Mouse (Mus musculus) megakaryocyte, adult 5-6 weeks (primary cell): ENCODE results near the gene Pbx2. TPM values are rescaled to one million over a fixed set of nuclear protein-coding genes. Genes with fewer than 3 reads are reported as not detected.

Experiments used
- ATAC-seq: 2 replicates; pipeline ENCODE4 v1.8.0; 2016; ENCODE audit warnings: mild to moderate bottlenecking, inconsistent platforms; ENCODE audit not compliant: poor library complexity, severe bottlenecking
- total RNA-seq, 2 experiments: library from RNA; stranded (forward) in 1 of 2; stranded (reverse) in 1 of 2; fragments of 153-499, 151-499 nt in 1 of 2; fragments of 221-1000, 200-1000 nt in 1 of 2; gene quantifications; 2 replicates each; pipeline versions ENCODE4 v1.2.3 to v1.2.4; 2015 to 2017

The Pbx2 gene
- total RNA-seq, 2 experiments from 2014 or later = 18.3 to 29.3 TPM

DNA sequence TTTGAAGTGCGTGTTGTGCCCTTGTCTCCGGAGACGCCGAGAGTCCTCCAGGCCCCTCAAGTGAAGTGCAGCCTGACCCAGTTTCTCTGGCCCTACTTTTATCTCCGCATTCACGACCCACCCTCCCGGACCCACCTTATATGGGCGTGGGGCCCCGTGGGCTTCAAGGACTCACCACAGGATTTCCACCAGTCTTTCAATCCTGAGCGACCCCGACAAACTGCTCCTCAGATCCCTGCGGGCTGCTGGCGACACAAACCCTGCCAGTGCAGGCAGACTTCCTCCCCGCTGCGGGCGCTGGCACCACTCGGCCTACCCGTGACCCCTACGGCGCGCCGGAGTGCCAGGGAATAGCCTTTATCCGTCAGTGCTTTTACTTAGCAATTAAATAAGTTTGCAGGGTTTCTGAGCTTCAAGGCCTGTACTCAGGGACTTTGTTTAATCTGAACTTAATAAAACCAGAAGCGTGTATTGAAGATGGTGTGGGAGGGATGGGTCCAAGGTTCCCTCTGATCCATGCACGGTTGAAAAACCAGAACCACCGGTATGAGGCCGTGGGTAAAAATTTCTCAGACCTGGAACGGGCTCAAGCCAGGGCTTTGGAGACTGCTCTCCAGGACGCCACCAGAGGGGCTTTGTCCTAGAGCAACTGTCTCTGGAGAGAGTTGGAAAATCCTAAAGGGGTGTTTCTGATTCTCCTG is 37.0 kb downstream of the Pbx2 start, which contains the start of gene Ppt2:
Gene Ppt2 (minus strand): TSS at position 568 of the 701 bp plus-strand sequence.
- ATAC-seq = peak; percentile 25; the same call in 1 of the 2 replicates

DNA sequence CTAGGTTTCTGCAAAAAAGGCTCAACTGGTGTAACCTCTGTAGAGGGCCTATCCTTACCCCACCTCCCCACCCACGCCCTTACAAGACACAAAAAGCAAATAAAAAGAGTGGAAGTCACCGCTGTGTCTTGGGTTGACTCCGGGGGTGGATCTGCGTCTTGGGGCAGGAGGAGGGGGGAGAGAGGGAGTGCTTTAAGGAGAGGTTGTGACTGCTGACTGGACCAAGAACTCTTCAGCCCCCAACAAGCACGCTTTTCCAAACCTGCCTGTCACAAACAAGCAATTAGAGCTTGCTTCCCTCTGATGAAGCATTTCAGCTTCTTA is 37.5 kb downstream of the Pbx2 start:
- ATAC-seq = no peak

DNA sequence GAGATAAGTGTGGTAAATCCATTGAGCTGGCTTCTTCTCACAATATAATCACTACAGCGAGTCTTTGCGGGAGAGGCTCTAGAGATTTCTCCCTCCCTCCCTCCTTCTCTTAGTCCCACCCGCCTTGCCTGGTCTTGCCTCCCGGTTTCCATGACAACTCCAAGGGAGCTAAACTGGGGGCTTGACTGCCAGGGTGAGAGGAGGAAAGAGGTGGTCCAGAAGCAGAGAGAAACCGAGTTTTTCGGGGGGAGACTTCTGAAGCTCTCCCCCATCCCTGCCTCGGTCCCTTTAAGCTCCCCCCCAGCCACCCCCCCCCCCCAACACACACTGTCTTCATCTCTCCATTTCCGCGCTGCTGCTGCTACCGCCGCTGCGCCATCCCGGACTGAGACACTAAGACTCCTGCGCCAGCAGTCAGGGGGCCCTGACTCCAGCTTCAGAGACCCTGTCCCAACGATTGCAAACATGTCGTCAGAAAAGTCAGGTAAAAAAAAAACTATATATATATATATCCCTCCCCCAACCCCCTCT is 38.2 kb downstream of the Pbx2 start, which contains the start of gene Prrt1:
Gene Prrt1 (plus strand): TSS at position 313 of the 531 bp plus-strand sequence.
- ATAC-seq = no peak

DNA sequence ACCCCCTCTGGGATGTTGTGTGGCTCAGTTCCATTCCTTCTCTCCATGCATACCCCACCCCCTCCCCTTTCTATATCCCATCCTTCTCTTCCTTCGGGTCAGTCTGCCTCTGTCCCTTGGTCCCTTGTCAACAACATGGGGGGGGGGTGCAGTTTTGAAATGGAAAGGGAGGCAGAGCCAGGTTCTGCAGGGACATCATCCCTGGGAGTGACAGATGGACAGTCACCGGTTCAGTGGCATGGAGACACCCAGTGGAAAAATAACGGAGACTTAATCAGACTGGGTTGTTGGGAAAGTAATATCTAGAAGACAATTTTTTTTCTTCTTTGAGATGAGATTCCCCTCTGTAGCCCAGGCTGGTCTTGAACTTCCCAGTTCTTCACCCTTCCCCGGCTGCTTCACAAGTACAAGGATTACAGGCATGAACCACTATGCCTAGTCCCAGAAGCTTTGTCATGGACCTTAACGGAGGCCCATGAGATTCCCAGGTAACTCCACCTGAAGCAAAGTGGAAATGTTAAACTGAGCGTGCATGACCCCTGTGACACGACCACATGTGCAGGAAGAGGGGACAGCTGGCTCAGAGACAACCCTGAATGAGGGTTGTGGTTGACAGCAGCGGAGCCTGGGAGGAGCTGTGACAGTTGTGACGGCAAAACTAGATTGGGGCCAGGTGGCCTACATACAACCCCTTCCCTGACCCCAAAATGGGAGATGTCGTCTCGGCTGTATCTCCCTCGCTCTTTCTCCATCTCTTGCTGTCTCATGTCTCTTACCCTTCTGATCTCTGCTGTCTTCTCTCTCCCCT is 38.9 kb downstream of the Pbx2 start:
- ATAC-seq = no peak

DNA sequence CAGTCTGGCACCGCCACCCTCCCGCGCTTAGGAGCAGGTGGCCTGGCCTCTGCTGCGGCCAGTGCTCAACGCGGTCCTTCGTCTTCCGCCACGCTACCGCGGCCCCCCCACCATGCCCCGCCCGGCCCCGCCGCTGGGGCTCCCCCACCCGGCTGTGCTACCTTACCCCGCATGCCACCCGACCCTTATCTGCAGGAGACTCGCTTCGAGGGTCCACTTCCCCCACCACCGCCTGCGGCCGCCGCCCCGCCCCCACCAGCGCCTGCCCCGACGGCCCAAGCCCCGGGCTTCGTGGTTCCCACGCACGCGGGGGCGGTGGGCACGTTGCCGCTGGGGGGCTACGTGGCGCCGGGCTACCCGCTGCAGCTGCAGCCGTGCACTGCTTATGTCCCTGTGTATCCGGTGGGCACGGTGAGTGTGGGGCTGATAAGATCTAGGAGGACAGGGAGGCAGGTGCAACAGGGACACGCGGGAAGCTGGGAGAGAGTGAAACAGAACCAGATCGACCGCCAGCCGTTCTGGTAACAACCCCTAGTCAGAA is 39.8 kb downstream of the Pbx2 start:
- no peak for ATAC-seq

DNA sequence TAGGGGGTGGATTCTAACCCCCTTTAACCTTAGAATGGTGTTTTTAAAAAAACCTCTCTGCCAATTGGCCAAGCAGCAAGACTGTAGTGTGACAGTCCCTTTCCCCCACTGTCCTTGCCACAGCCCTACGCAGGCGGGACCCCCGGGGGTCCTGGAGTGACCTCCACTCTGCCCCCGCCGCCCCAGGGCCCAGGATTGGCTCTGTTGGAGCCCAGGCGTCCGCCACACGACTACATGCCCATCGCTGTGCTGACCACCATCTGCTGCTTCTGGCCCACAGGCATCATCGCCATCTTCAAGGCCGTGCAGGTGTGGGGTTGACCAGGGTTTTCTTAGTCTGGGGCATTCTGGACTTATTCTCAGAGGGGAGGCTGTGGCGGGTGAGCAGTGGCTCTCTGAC is 40.6 kb downstream of the Pbx2 start:
- ATAC-seq = no peak

DNA sequence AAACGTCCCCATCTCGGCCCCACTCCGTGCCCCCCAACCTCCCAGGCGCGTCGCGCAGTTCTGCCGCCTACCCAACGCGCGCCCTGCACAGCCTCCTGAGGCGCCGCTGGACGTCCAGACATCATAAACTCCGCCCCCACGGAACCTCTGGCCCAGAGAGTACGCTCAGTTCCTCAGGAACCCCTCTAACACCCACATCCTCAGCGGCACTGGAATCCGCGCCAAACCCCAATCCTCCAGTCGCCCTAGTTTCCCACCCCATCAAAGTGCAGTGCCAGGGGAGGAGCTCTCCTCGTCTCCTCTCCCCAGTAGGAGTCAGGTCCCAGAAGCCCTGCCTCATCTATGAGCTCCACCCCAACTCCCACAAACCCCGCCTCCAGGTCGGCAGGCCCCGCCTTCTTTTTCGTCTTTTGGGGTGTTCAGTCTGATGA is 41.2 kb downstream of the Pbx2 start:
- ATAC-seq = peak; percentile 81

DNA sequence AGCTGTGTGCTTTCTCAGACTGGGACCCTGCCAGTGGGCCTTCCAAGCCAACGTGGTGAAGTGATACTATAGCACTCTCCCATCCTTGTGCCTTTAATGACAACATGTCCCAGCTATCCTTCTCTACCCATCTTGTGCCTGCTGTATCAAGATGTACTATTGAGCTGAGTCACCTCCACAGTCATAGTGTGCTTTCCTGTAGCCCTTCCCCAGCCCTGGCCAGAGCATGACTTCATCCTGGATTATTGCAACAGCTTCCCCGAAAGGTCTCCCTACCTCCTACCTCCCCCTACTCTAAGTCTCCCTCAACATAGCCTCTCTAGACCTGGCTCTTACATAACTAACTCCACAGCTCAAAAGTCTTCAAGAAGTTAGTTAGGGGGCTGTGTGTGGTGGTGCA is 44.6 kb downstream of the Pbx2 start:
- ATAC-seq = no peak

DNA sequence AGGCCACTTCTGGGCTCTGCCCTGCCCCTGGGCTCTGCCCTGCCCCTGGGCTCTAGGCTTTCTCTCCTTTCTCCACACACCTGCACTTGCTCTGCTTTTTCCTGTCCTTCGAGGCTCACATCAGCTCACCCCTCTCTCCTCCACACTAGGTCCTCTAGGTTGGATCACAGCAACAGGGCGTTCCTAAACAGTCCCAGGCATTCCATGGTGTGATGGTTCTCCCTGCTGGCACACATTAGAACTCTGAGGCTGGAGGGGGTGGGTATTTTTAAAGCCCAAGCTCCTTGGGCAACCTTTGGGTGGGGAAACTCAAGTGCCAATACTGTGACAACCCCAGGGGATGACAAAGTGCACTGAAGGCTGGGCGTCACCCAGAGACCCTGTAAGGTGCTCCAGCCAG is 46.4 kb downstream of the Pbx2 start:
- ATAC-seq = no peak

DNA sequence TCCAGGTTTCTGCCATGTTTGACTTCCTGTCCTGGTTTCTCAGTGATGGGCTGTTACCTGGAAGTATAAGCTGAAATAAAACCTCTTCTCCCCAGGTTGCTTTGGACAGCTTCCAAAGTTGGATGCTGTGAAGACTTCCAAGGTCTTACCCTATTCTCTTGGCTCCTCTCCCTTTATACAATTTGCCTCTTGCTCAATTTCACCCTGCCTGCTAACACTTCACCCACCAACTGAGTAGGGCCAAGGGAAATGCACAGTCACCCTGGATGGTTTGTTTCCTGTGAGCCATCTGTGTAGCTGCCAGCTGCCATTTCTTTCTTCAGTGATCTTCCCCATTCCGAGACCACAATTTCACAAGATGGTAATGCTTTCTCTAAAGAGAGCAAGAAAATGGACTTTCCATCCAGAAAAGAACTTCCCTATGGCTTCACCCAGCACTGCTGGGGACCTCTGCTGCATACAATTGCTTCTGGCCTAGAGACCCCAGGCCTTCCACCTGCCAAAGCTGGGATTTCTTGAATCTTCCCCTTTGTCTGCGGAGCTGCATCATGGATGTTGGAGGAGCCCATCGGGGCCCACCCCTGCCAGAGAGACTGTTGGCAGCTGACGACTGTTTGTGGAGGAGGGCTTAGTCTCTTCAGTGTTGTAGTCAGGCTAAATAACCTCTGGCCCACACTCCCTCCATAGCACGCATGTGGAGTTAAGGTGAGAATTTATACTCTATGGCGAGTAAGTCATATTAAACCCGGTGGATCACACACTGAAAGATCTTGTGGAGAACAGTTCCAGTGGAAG is 48.6 kb downstream of the Pbx2 start:
- ATAC-seq = peak; percentile 93

DNA sequence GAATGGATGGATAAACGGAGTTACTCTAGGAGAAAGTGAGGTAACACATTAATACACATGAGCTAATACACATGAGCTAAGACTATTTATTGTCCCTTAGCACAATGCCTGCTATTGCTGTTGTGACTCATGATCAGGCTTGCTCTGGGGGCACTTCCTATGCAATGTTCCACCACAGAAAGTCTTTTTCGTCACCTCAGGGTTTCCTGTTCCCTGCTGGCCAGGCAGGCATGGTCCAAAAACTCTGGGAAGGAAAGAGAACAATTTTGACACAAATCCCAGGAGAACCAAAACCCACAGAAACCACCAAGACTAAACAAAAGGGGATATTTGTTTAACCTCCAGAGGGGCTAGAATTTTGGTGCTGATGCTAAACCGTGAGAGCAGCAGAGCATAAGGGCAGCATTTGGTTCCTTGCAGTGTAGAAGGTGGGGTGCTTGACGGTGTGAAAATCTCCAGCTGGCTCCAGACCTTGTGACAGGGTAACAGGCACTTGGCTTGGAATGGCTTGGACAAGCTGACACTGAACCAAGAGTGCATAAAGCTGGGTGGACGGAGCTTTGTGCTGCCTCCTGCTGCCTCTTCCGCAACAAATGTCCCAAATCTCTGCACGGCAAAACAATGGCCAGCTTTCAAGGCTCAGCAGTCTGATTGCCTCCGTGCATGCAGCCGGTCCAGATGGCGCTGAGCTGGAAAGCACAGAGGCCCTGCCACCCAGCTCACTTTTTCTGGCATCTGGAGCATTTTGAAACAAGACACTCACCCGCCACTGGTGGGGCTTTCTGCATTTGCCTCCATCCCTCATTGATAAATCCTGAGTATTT is 49.9 kb downstream of the Pbx2 start:
- ATAC-seq = no peak

DNA sequence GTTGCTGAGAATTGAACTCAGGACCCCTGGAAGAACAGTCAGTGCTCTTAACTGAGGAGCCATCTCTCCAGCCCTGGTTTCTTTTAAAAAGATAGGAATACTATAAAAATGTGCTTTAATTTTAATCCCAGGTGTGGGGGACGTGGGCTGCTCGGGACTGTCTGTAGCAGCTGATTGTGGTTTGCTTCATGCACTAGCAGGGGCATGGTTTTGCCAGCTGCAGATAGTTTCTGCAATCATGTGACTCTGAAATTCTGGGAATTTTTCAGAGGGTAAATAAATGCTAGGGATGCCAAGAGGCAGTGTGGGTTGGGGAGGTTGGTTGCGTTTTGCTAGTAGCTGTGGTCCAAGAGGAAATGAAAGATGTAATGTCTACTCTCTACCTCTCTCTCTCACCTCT is 50.9 kb downstream of the Pbx2 start:
- no peak for ATAC-seq

DNA sequence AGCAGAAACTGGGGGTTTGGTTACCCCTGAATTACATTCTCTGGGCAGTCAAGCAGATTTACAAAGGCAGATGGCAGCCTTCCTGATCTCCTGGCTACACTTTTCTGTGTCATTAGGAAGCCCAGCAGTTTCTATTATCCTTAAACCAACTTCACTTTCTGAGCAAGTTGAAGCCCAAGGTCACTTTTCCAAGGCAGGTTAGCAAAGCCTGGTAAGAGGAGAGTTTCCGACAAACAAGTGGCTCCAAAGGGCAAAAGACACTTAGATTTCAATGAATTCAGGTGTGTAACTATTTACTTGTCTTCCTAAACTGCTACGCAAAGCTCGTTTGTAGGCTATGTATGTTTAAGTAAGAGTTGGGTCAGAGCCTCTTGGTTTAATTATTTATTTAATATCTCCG is 52.3 kb downstream of the Pbx2 start:
- no peak for ATAC-seq

DNA sequence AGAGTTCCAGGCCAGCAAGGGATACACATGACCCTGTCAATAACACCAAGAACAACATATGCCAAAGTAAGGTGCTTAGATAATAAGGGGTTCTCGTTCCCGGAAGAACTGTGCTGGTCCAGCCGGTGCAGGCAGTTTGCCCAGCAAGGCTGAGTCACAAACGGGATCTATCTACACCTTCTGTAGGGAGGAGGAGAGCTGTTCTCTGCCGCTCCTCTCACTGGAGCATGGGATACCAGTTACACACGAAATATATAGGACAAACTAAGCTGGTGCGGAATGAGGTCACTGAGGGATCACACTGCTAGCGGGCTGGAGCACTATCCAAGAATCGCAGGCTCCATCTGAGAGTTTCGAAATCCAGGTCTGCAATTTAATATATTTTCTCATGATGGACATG is 52.9 kb downstream of the Pbx2 start:
- no peak for ATAC-seq

DNA sequence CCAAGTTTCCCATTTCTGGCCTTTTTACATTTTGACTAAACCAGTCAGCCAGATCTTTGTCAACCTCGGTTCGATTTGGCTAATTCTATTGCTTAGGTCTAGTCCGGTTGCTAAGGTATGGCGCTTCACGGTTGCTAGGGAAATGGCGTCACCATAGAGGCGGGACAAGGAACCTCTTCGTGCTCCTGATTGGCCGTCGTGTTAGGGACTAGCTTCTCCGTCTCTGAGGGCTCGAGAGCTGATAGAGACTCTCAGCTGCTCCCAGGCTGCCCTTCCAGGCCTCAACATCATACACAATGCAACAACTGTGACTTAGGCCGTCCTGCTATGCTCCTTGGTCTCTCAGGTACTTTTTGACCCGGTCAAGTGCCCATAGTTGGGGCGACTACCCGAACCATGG is 53.5 kb downstream of the Pbx2 start, which contains the start of gene Fkbpl:
Gene Fkbpl (plus strand): TSS at position 157 of the 400 bp plus-strand sequence.
- peak; percentile 80 for ATAC-seq

DNA sequence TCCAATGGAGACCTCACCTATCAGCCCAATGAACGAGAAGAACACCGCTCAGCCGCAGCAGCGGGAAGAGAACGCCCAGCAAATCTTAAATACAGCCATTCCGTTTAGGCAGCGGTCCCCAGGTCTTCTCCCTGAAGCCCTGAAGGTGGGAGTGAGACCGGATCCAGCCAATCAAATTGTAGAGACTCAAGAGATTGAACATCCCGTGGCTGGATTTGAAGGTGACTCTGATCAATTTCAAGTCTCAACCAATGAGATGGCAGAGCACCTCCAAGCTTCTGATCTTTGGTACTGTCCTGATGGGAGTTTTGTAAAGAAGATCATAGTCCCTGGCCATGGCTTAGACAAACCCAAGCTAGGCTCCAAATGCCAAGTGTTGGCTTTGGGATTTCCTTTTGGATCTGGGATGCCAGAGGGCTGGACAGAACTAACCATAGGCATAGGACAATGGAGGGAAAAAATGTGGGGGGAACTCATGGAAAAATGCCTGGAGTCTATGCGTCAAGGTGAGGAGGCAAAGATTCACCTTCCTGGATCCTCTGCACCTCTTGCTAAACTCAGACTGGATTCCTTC is 54.3 kb downstream of the Pbx2 start:
- ATAC-seq = no peak

DNA sequence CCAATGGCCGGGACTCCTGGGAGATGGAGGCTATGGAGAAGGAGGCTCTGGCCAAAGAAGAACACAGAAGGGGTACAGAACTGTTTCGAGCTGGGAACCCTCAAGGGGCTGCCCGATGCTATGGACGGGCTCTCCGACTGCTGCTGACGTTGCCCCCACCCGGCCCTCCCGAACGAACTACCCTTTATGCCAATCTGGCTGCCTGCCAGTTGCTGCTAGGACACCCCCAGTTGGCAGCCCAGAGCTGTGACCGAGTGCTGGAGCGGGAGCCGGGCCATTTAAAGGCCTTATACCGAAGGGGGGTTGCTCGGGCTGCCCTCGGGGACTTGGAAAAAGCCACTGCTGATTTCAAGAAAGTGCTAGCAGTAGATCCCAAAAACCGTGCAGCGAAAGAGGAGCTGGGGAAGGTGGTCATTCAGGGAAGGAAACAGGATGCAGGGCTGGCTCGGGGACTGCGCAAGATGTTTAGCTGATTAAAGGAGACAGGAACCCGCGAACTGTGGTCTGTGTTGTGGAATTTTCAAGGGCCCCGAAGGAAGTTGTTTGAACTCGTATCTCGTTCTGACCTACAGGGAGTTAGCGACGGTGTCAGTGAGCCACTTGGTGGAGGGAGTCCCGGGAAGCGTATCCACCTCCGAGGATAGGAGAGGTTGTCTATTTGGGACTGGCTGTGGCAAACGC is 54.9 kb downstream of the Pbx2 start:
- no peak for ATAC-seq
